Mouse (Mus musculus): ENCODE measurements around the gene Gnb3. TPM values are rescaled to one million over a fixed set of nuclear protein-coding genes. Genes with fewer than 3 reads are reported as not detected.
A peak's percentile ranks its signal among the peaks of the same experiment; 100 is the strongest.

Gnb3 gene
- total and polyA plus RNA-seq, 2 experiments from 2014 or later = 0.66 to 1.1 TPM

- no peak for ATAC-seq (ENCODE audit: low FRiP score)
- WGBS = 69% methylated on average over 9 of the region's 9 CpGs
- Histone ChIP-seq H3K9me3 (ENCODE audit: low read length) (no peaks in the 10 kb centered on the region), H3K4me2 (ENCODE audit: low read depth, low read length, poor library complexity, severe bottlenecking) (peak overlapping the region; percentile 34; the same call in 1 of the 2 replicates), H3K9ac (replicated peaks; ENCODE audit: low read length, poor library complexity, severe bottlenecking) (peak overlapping the region; percentile 36; the same call in 1 of the 2 replicates), H3K27me3 (ENCODE audit: insufficient read depth, low read length) (no peaks in the 10 kb centered on the region), H3K4me1 (ENCODE audit: insufficient read depth, low read length) (peaks cover 32% of the 10 kb centered on the region), H3K36me3 (ENCODE audit: insufficient read depth, low read length) (peaks cover 7% of the 10 kb centered on the region; the same call in 1 of the 2 replicates), H3K27ac (ENCODE audit: low read depth, low read length) (peak overlapping the region; percentile 80; the same call in 1 of the 2 replicates), H3K4me3 (ENCODE audit: low read depth, low read length) (no peak overlapping the region; the same call in 1 of the 2 replicates)
- no peak for DNase-seq (ENCODE audit: low spot score)
- TF ChIP-seq CTCF (IDR thresholded peaks at IDR 0.05) = no peak
Measured at GRCm38 (mm10) chr6:124860511-124860910, 20.4 kb upstream of the Gnb3 start.

DNA sequence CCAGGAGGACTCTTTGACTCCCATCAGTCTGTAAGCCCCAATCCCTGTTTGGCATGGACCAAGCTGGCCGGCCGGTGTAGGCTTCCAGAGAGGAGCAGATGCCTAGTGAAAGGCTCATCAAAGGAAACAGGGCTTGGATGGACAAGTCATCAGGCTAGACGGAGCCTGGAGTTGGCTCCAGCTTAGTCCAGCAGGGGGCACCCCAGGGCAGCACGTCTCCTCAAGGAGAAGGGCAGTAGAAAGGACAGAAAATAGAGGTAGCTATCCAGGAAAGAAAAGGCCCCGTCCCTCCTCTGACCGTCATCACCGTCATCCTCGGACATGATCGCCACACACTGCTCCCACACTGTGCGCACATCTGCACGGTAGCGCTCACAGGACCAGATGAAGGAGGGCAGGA is 19.6 kb upstream of the Gnb3 start:
- peaks cover 9% of the 10 kb centered on the region; the same call in 1 of the 2 replicates for H3K36me3 ChIP-seq (ENCODE audit: insufficient read depth, low read length)
- peak; percentile 90 for TF ChIP-seq CTCF (IDR thresholded peaks at IDR 0.05)
- peaks cover 25% of the 10 kb centered on the region for H3K4me1 ChIP-seq (ENCODE audit: insufficient read depth, low read length)
- H3K27ac ChIP-seq (ENCODE audit: low read depth, low read length) = peak overlapping the region; percentile 80
- no peaks in the 10 kb centered on the region for H3K27me3 ChIP-seq (ENCODE audit: insufficient read depth, low read length)
- DNase-seq (ENCODE audit: low spot score) = peak; percentile 88
- peak overlapping the region; percentile 34 for H3K4me2 ChIP-seq (ENCODE audit: low read depth, low read length, poor library complexity, severe bottlenecking)
- 0 out of 2 replicates have a peak overlapping the region, but pooled peaks have one; percentile 1 for H3K4me3 ChIP-seq (ENCODE audit: low read depth, low read length)
- H3K9me3 ChIP-seq (ENCODE audit: low read length) = no peaks in the 10 kb centered on the region
- WGBS = 7% methylated on average over 12 of the region's 12 CpGs
- no peak for ATAC-seq (ENCODE audit: low FRiP score)
- H3K9ac ChIP-seq (replicated peaks; ENCODE audit: low read length, poor library complexity, severe bottlenecking) = peak overlapping the region; percentile 5; the same call in 1 of the 2 replicates

GRCm38 (mm10) chr6:124858561-124859318 is 18.7 kb upstream of the Gnb3 start:
- Histone ChIP-seq H3K4me3 (ENCODE audit: low read depth, low read length) (no peak overlapping the region), H3K27me3 (ENCODE audit: insufficient read depth, low read length) (no peaks in the 10 kb centered on the region), H3K27ac (ENCODE audit: low read depth, low read length) (peak overlapping the region; percentile 99; the same call in 1 of the 2 replicates), H3K36me3 (ENCODE audit: insufficient read depth, low read length) (peaks cover 11% of the 10 kb centered on the region; the same call in 1 of the 2 replicates), H3K4me1 (ENCODE audit: insufficient read depth, low read length) (peaks cover 24% of the 10 kb centered on the region), H3K9ac (replicated peaks; ENCODE audit: low read length, poor library complexity, severe bottlenecking) (no peak overlapping the region), H3K9me3 (ENCODE audit: low read length) (no peaks in the 10 kb centered on the region), H3K4me2 (ENCODE audit: low read depth, low read length, poor library complexity, severe bottlenecking) (no peak overlapping the region)
- ATAC-seq (ENCODE audit: low FRiP score) (no peak), DNase-seq (ENCODE audit: low spot score) (no peak)
- TF ChIP-seq CTCF (IDR thresholded peaks at IDR 0.05) = no peak
- WGBS = 77% methylated on average over 27 of the region's 28 CpGs

DNA sequence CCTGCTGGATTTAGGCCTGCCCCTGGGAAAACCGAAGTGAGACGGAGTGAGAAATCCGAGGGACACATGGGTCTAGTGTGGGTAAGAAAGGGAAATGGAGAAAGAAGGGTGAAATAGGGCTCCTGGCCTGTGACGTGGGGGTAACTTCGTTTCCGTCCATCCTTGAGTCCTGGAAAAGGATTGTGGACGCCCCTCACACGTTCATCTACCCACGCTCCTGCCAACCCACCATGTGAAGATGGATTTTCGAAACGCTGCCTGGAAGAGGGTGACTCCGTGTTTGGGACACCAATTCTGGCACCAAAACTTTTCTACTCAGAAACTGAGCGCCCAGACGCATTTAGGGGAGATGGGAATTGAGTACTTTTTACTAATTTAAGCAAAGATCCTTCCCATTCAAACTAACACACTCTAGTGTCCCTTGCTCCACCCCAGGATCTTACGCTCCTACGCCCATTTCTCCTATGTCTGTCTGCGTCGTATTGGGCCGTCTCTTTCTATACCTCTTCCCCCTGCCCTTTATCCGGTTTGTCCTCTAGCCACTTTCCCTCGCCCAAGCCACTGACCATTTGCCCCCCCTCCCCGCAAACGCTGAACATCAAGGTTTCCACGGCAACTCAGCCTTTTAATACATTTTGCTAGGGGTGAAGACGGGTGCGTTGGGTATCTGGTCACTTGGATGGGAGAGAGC is 17.9 kb upstream of the Gnb3 start:
- H3K27ac ChIP-seq (ENCODE audit: low read depth, low read length) = peak overlapping the region; percentile 99
- H3K4me3 ChIP-seq (ENCODE audit: low read depth, low read length) = peak overlapping the region; percentile 67
- DNase-seq (ENCODE audit: low spot score) = no peak
- H3K36me3 ChIP-seq (ENCODE audit: insufficient read depth, low read length) = peaks cover 16% of the 10 kb centered on the region
- H3K9ac ChIP-seq (replicated peaks; ENCODE audit: low read length, poor library complexity, severe bottlenecking) = peak overlapping the region; percentile 95
- peak overlapping the region; percentile 86 for H3K4me2 ChIP-seq (ENCODE audit: low read depth, low read length, poor library complexity, severe bottlenecking)
- H3K4me1 ChIP-seq (ENCODE audit: insufficient read depth, low read length) = peaks cover 24% of the 10 kb centered on the region
- H3K27me3 ChIP-seq (ENCODE audit: insufficient read depth, low read length) = no peaks in the 10 kb centered on the region
- no peak for ATAC-seq (ENCODE audit: low FRiP score)
- H3K9me3 ChIP-seq (ENCODE audit: low read length) = no peaks in the 10 kb centered on the region
- WGBS = 16% methylated on average over 26 of the region's 26 CpGs
- TF ChIP-seq CTCF (IDR thresholded peaks at IDR 0.05) = no peak

- no peaks in the 10 kb centered on the region for H3K27me3 ChIP-seq (ENCODE audit: insufficient read depth, low read length)
- peak; percentile 89 for ATAC-seq (ENCODE audit: low FRiP score)
- H3K4me1 ChIP-seq (ENCODE audit: insufficient read depth, low read length) = peaks cover 22% of the 10 kb centered on the region
- under 1% methylated on average over 79 of the region's 86 CpGs for WGBS
- H3K36me3 ChIP-seq (ENCODE audit: insufficient read depth, low read length) = peaks cover 20% of the 10 kb centered on the region
- H3K27ac ChIP-seq (ENCODE audit: low read depth, low read length) = peak within 1 kb of the TSS; percentile 99
- H3K4me3 ChIP-seq (ENCODE audit: low read depth, low read length) = peak within 1 kb of the TSS; percentile 67
- peak within 1 kb of the TSS; percentile 95 for H3K9ac ChIP-seq (replicated peaks; ENCODE audit: low read length, poor library complexity, severe bottlenecking)
- peak within 1 kb of the TSS; percentile 86 for H3K4me2 ChIP-seq (ENCODE audit: low read depth, low read length, poor library complexity, severe bottlenecking)
- TF ChIP-seq CTCF (IDR thresholded peaks at IDR 0.05) = peak; percentile 89
- peak; percentile 93 for DNase-seq (ENCODE audit: low spot score)
- no peaks in the 10 kb centered on the region for H3K9me3 ChIP-seq (ENCODE audit: low read length)
Measured at GRCm38 (mm10) chr6:124856916-124857839, 17.1 kb upstream of the Gnb3 start, which contains the start of gene P3h3. TSS of gene P3h3 (minus strand) at chr6:124857752.
